Mouse (Mus musculus) liver, embryonic 16.5 days (tissue): ENCODE results near the gene Lin54. TPM values are rescaled to one million over a fixed set of nuclear protein-coding genes. Genes with fewer than 3 reads are reported as not detected.

Experiments
- ATAC-seq: fragments of 200-750 bp; cut with Nextera tagmentation; 2 replicates; pipeline ENCODE4 v1.8.0; 2017; ENCODE audit warnings: low read depth, mild to moderate bottlenecking, moderate number of reproducible peaks, moderate library complexity
- H3K27ac ChIP-seq: fragments of 300-500 bp; sonication (generic); 2 replicates; pipeline ENCODE4 v1.5.1; 2014; ENCODE audit warnings: mild to moderate bottlenecking, low read length
- H3K27me3 ChIP-seq: fragments of 300-500 bp; sonication (generic); 2 replicates; pipeline ENCODE4 v1.6.1; 2014; ENCODE audit warnings: low read depth, low read length, mixed read lengths; ENCODE audit not compliant: control insufficient read depth, insufficient read depth
- H3K36me3 ChIP-seq: fragments of 300-500 bp; sonication (generic); 2 replicates; pipeline ENCODE4 v1.6.1; 2014; ENCODE audit warnings: mild to moderate bottlenecking; ENCODE audit not compliant: control insufficient read depth, insufficient read depth
- H3K4me1 ChIP-seq: fragments of 300-500 bp; sonication (generic); 2 replicates; pipeline ENCODE4 v1.6.1; 2014; ENCODE audit warnings: low read depth, low read length, mixed read lengths; ENCODE audit not compliant: control insufficient read depth
- H3K4me2 ChIP-seq: fragments of 300-500 bp; sonication (generic); 2 replicates; pipeline ENCODE4 v1.6.1; 2014; ENCODE audit warnings: low read depth, low read length, mixed read lengths
- H3K4me3 ChIP-seq: fragments of 300-500 bp; sonication (generic); 2 replicates; pipeline ENCODE4 v1.5.1; 2014; ENCODE audit warnings: low read depth, mild to moderate bottlenecking, low read length
- H3K9ac ChIP-seq: fragments of 300-500 bp; sonication (generic); 2 replicates; pipeline ENCODE4 v1.6.1; 2014; ENCODE audit warnings: low read depth, low read length
- H3K9me3 ChIP-seq: fragments of 300-500 bp; sonication (generic); replicated peaks from 2 replicates; pipeline ENCODE4 v1.6.1; 2016; ENCODE audit warnings: low read length; ENCODE audit not compliant: control insufficient read depth
- WGBS: fragments of 180-500 bp; shearing (Covaris S2); extraction: QIAGEN DNeasy Blood & Tissue Kit; methylation state at CpG from one replicate; pipeline ENCODE4 v1.1.7; 2014; ENCODE audit not compliant: insufficient replicate concordance; 5-methylcytosine and 5-hydroxymethylcytosine counted together
- polyA plus RNA-seq: library from polyadenylated mRNA; unstranded; fragments of >200 nt; fragmentation: Nextera tagmentation; extraction: Ambion mirVana; gene quantifications from 2 replicates; pipeline ENCODE4 v1.2.1, GENCODE M21; 2015

The Lin54 gene
- polyA plus RNA-seq, 1 experiment from 2014 or later: 9.2 TPM

GRCm38 (mm10) chr5:100467336-100467735 is 33.1 kb downstream of the Lin54 start:
- Histone ChIP-seq H3K27ac (no peak overlapping the region), H3K9me3 (no peaks in the 10 kb centered on the region), H3K4me2 (no peak overlapping the region), H3K27me3 (no peaks in the 10 kb centered on the region), H3K36me3 (peaks cover 14% of the 10 kb centered on the region), H3K4me1 (no peaks in the 10 kb centered on the region), H3K4me3 (no peak overlapping the region), H3K9ac (no peak overlapping the region)
- ATAC-seq: no peak
- WGBS: 81% methylated on average over 7 of the region's 7 CpGs

GRCm38 (mm10) chr5:100466624-100467023 is 33.8 kb downstream of the Lin54 start:
- no peaks in the 10 kb centered on the region for H3K4me1 ChIP-seq
- H3K4me2 ChIP-seq: no peak overlapping the region
- no peak overlapping the region for H3K4me3 ChIP-seq
- no peaks in the 10 kb centered on the region for H3K9me3 ChIP-seq
- WGBS: 33% methylated on average over 10 of the region's 10 CpGs
- peaks cover 7% of the 10 kb centered on the region for H3K36me3 ChIP-seq
- no peaks in the 10 kb centered on the region for H3K27me3 ChIP-seq
- H3K27ac ChIP-seq: no peak overlapping the region
- peak; percentile 59 for ATAC-seq
- no peak overlapping the region for H3K9ac ChIP-seq

DNA sequence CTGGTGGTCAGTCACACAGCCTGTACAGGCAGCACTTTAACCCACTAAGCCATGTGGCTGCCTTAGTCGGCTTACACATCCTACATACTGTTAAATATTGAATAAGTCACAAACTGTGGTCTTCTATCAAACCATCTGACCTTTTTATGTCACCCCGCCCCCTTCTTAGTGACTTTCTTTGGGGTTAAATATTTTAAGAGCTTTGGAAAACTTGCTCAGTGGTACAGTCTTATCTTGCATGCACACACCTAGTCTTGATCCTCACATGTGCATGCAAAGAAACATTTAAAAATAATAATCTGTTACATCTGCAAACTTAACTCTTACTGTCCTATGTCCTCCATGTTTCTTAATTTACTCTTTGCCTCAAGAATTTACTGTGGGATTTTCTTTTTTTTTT is 38.1 kb downstream of the Lin54 start:
- 41% methylated on average over 2 of the region's 2 CpGs for WGBS
- Histone ChIP-seq H3K4me1 (no peaks in the 10 kb centered on the region), H3K27me3 (no peaks in the 10 kb centered on the region), H3K9me3 (no peaks in the 10 kb centered on the region), H3K4me3 (no peak overlapping the region), H3K9ac (no peak overlapping the region), H3K27ac (no peak overlapping the region), H3K4me2 (no peak overlapping the region), H3K36me3 (peaks cover 24% of the 10 kb centered on the region)
- no peak for ATAC-seq

DNA sequence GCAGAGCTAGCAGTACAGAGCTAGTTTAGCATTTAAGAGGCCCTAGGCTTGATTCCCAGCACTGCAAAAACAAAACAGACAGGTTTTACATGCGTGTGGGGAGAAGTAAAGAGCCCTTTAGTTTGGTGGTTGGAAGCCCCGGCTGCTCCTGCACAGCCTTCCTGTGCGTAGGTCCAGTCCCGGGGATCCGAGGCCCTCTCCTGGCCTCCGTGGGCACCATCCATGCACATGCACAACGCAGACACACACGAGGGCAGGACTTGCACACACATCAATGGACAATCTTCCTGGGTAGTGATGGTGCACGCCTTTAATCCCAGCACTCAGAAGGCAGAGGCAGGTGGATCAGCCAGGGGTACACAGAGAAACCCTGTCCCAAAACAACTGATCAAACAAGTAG is 38.9 kb downstream of the Lin54 start:
- H3K27me3 ChIP-seq: no peaks in the 10 kb centered on the region
- no peak overlapping the region for H3K4me3 ChIP-seq
- no peaks in the 10 kb centered on the region for H3K4me1 ChIP-seq
- 91% methylated on average over 9 of the region's 9 CpGs for WGBS
- ATAC-seq: no peak
- H3K36me3 ChIP-seq: peaks cover 25% of the 10 kb centered on the region
- no peak overlapping the region for H3K9ac ChIP-seq
- no peak overlapping the region for H3K4me2 ChIP-seq
- no peak overlapping the region for H3K27ac ChIP-seq
- no peaks in the 10 kb centered on the region for H3K9me3 ChIP-seq

DNA sequence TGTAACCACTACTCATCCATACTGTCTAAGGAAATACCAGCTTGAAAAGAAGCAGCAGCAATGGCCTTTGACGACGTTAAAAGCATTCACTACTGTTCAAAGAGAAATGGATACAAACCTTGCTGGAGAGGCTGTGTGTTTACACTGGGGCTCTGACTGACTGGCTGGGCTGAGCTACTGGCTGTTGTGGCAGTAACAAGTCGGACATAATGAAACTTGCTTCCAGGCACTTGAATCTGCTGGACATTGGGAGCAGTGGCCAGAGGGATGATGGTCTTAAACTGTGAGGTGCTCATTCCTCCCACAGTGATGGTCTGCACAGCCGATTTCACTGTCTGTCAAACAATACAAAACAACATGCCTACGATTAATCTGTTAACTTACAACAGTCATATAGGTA is 41.0 kb downstream of the Lin54 start:
- no peak overlapping the region for H3K9ac ChIP-seq
- peaks cover 25% of the 10 kb centered on the region for H3K36me3 ChIP-seq
- WGBS: 83% methylated on average over 5 of the region's 5 CpGs

GRCm38 (mm10) chr5:100451871-100452270 is 48.6 kb downstream of the Lin54 start:
- no peak for ATAC-seq
- WGBS: 74% methylated on average over 2 of the region's 2 CpGs
- Histone ChIP-seq H3K27me3 (no peaks in the 10 kb centered on the region), H3K9ac (no peak overlapping the region), H3K4me2 (no peak overlapping the region), H3K36me3 (peaks cover 58% of the 10 kb centered on the region), H3K4me3 (no peak overlapping the region), H3K9me3 (no peaks in the 10 kb centered on the region), H3K4me1 (no peaks in the 10 kb centered on the region), H3K27ac (no peak overlapping the region)

More for the DNA sequence above, 41.0 kb downstream of the Lin54 start:
- Histone ChIP-seq H3K27me3 (no peaks in the 10 kb centered on the region), H3K9me3 (no peaks in the 10 kb centered on the region), H3K4me2 (no peak overlapping the region), H3K4me3 (no peak overlapping the region), H3K27ac (no peak overlapping the region), H3K4me1 (no peaks in the 10 kb centered on the region)
- ATAC-seq: no peak

- H3K9ac ChIP-seq: no peak overlapping the region
- no peak overlapping the region for H3K4me2 ChIP-seq
- H3K4me3 ChIP-seq: no peak overlapping the region
- H3K9me3 ChIP-seq: peaks cover 4% of the 10 kb centered on the region; the same call in 1 of the 2 replicates
- no peaks in the 10 kb centered on the region for H3K4me1 ChIP-seq
- WGBS: 93% methylated on average over 14 of the region's 14 CpGs
- no peaks in the 10 kb centered on the region for H3K27me3 ChIP-seq
- H3K27ac ChIP-seq: no peak overlapping the region
- peaks cover 19% of the 10 kb centered on the region for H3K36me3 ChIP-seq
- no peak for ATAC-seq
Observed at GRCm38 (mm10) chr5:100438796-100439195, 61.6 kb downstream of the Lin54 start.

DNA sequence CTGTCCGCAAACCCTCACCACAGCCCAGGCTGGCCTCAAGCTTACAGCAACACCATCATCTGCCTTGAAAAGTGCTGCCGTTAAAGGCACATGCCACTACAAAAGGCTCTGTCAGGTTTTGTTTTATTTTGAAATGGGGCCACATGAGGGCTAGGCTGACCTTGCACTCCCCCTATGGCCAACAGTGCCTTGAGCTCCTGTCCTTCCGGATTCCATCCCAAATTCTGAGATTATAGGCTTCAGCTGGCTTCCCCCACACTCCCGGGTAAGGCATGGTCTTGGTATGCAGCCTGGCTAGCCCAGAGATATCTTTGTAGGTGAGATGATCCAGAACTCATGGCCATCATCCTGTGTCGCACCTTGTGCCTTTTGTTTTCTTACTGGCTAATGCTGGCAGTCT is 62.5 kb downstream of the Lin54 start:
- Histone ChIP-seq H3K9ac (no peak overlapping the region), H3K4me1 (no peaks in the 10 kb centered on the region), H3K27ac (no peak overlapping the region), H3K27me3 (no peaks in the 10 kb centered on the region), H3K9me3 (peaks cover 4% of the 10 kb centered on the region; the same call in 1 of the 2 replicates), H3K4me2 (no peak overlapping the region), H3K4me3 (no peak overlapping the region), H3K36me3 (peaks cover 19% of the 10 kb centered on the region)
- 89% methylated on average over 5 of the region's 5 CpGs for WGBS
- ATAC-seq: no peak

DNA sequence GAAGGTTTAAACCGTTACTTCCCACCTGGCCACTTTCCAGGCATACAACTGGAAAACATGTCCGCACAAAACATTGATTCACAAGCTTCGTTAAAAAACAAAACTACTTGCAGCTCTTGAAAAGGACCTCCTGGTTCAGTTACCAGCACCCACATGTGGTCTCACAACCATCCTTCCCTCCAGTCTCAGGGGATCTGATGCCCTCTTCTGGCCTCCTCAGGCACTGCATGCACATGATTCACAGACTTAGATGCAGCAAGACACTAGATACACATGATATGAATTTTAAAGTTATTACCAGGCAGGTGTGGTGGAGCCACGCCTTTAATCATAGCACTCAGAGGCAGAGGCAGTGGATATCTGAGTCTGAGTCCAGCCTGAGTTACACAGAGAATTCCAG is 63.4 kb downstream of the Lin54 start:
- WGBS: 95% methylated on average over 4 of the region's 4 CpGs

More for the DNA sequence above, 63.4 kb downstream of the Lin54 start:
- ATAC-seq: no peak
- H3K9me3 ChIP-seq: peaks cover 4% of the 10 kb centered on the region; the same call in 1 of the 2 replicates
- H3K9ac ChIP-seq: no peak overlapping the region
- peaks cover 19% of the 10 kb centered on the region for H3K36me3 ChIP-seq
- H3K4me2 ChIP-seq: no peak overlapping the region
- no peak overlapping the region for H3K27ac ChIP-seq
- no peak overlapping the region for H3K4me3 ChIP-seq
- H3K4me1 ChIP-seq: no peaks in the 10 kb centered on the region
- no peaks in the 10 kb centered on the region for H3K27me3 ChIP-seq
